Mouse (Mus musculus) lung, postnatal 25 days (tissue): ENCODE measurements at regions not wholly inside any gene's neighbourhood (a gene's known extent, or its start where the extent isn't known, plus 50 kb on each side); places are given as distances from the start of the nearest gene placed in this dataset.
"Not testable (repeated sequence)": the region's sequence is repeated elsewhere in the genome, so short reads cannot be mapped to it uniquely, and the experiment has no call there.

Experiments used
- DNase-seq: peaks from one replicate; pipeline ENCODE4 v3.0.0; 2022; ENCODE audit warnings: low spot score

GRCm38 (mm10) chr17:15247546-15248416, 128.9 kb downstream of the Dll1 start:
- no peak for DNase-seq

GRCm38 (mm10) chr17:15242976-15243635, 133.6 kb downstream of the Dll1 start:
- DNase-seq, result no peak

GRCm38 (mm10) chr17:15242356-15242755, 134.3 kb downstream of the Dll1 start:
- DNase-seq, result no peak

- DNase-seq, result no peak
Measured at GRCm38 (mm10) chr17:15241491-15241890, 135.2 kb downstream of the Dll1 start.

- not testable (repeated sequence) for DNase-seq
Measured at GRCm38 (mm10) chr17:15240641-15241040, 136.0 kb downstream of the Dll1 start.

- DNase-seq, result no peak
Measured at GRCm38 (mm10) chr17:15240011-15240410, 136.7 kb downstream of the Dll1 start.

GRCm38 (mm10) chr17:15235041-15235440, 141.6 kb downstream of the Dll1 start:
- peak; percentile 65 for DNase-seq

GRCm38 (mm10) chr17:15231175-15231574, 145.5 kb downstream of the Dll1 start:
- DNase-seq, result peak; percentile 12

- no peak for DNase-seq
Measured at GRCm38 (mm10) chr17:15229159-15229558, 147.5 kb downstream of the Dll1 start.

- no peak for DNase-seq
Measured at GRCm38 (mm10) chr17:15228077-15228476, 148.6 kb downstream of the Dll1 start.

- DNase-seq, result no peak
Measured at GRCm38 (mm10) chr17:15223826-15224225, 152.8 kb downstream of the Dll1 start.

GRCm38 (mm10) chr17:15222923-15223322, 153.7 kb downstream of the Dll1 start:
- no peak for DNase-seq

GRCm38 (mm10) chr17:15214157-15214685, 162.5 kb downstream of the Dll1 start:
- DNase-seq, result no peak

GRCm38 (mm10) chr17:15208808-15209173, 167.5 kb upstream of the Gm3448 start:
- no peak for DNase-seq

GRCm38 (mm10) chr17:15208030-15208807, 166.9 kb upstream of the Gm3448 start:
- DNase-seq, result peak; percentile 53

- no peak for DNase-seq
Measured at GRCm38 (mm10) chr17:15207182-15208029, 166.1 kb upstream of the Gm3448 start.

- DNase-seq, result no peak
Measured at GRCm38 (mm10) chr17:15205799-15206198, 164.5 kb upstream of the Gm3448 start.

GRCm38 (mm10) chr17:15204524-15204923, 163.2 kb upstream of the Gm3448 start:
- DNase-seq, result no peak

GRCm38 (mm10) chr17:15199235-15199634, 157.9 kb upstream of the Gm3448 start:
- DNase-seq, result no peak

- DNase-seq, result no peak
Measured at GRCm38 (mm10) chr17:15197361-15197760, 156.0 kb upstream of the Gm3448 start.

GRCm38 (mm10) chr17:15195819-15196218, 154.5 kb upstream of the Gm3448 start:
- no peak for DNase-seq
